Mouse (Mus musculus) kidney, adult 2 months (tissue): ENCODE measurements around the gene Cpne5.
"Not testable (repeated sequence)": the region's sequence is repeated elsewhere in the genome, so short reads cannot be mapped to it uniquely, and the experiment has no call there.

ENCODE experiments used
- CTCF ChIP-seq: fragments of 200-500 bp; conservative IDR thresholded peaks from 2 replicates; pipeline ENCODE4 v1.5.1; 2011; ENCODE audit warnings: low read depth, mild to moderate bottlenecking, control low read depth, low read length, moderate library complexity, mixed read lengths; ENCODE audit not compliant: insufficient read depth, insufficient read length
- POLR2A ChIP-seq: fragments of 200-500 bp; IDR thresholded peaks from one replicate; pipeline ENCODE4 v1.6.1; 2011; ENCODE audit warnings: low read depth, low read length, control low read depth

GRCm38 (mm10) chr17:29251006-29251405 is 13.0 kb upstream of the Cpne5 start:
- TF ChIP-seq POLR2A, CTCF: not testable (repeated sequence)
